Mouse (Mus musculus): ENCODE measurements around the gene Psmb6. TPM values are rescaled to one million over a fixed set of nuclear protein-coding genes. Genes with fewer than 3 reads are reported as not detected.
"Not testable (repeated sequence)": the region's sequence is repeated elsewhere in the genome, so short reads cannot be mapped to it uniquely, and the experiment has no call there.

The Psmb6 gene
- polyA plus RNA-seq, 1 experiment, result 27.3 TPM

DNA sequence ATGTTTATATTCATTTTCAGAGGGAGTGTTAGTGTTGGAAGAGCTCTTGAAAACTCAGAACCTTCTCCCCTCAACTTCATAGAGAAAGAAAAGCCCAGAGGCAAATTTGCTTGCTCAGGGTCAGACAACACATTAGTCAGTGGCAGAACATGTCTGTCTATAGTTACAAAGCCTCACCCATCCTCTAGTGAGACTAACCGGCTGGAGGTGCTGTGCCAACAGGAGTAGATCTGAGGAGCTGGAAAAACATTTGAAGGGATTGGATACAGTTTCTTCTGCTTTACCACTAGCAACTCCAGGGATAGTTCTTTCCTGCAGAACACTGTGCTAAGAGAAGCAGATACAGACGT is 36.7 kb downstream of the Psmb6 start:
- Histone ChIP-seq H3K4me1 (ENCODE audit: control insufficient read depth) (peaks cover 40% of the 10 kb centered on the region), H3K4me3 (replicated peaks) (peak overlapping the region; percentile 85)
- no peak for TF ChIP-seq GATA1 (IDR thresholded peaks at IDR 0.05; ENCODE audit: low read length)
- TF ChIP-seq TAL1 (IDR thresholded peaks at IDR 0.05; ENCODE audit: low read length), result no peak

DNA sequence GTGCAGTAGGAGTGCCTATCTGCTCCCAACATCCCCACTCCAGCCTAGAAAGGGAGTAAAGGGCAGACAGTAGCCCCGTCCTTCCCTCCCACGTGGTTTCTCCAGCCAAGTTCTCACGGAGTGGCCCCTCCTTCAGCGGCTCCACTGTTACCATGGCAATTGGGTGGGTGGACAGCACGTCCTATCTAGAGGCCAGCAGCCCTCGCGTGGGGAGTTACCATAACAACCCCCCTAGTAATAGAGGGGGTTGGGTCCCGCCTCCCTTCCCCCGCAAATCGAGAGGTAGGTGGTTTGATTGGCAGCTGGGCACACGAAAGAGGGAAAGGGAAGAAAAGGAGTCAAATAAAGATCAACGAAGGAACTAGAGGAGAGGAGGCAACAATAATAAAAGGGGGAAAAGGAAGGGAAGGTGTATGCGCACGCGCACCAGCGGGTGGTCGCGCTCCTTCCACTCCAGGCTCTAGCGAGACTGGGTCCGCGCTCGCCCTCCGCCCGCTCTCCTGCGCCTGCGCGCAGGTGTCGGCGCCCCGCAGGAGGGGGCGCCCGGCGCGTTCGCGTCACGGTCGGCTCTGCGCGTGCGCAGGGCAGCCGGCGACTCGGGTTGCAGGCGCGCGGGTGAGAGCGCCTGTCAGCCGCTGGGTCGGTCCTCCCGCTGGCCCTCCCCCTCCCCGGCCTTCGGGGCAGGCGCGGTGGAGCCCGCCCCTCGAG is 37.3 kb downstream of the Psmb6 start, which contains the start of gene Mink1:
Gene Mink1 (plus strand): TSS at position 595 of the 708 bp plus-strand sequence.
- TF ChIP-seq GATA1 (IDR thresholded peaks at IDR 0.05; ENCODE audit: low read length), result no peak
- TF ChIP-seq TAL1 (IDR thresholded peaks at IDR 0.05; ENCODE audit: low read length), result no peak
- H3K9me3 ChIP-seq (ENCODE audit: control insufficient read depth, low read length), result no peaks in the 10 kb centered on the region
- peaks cover 5% of the 10 kb centered on the region for H3K36me3 ChIP-seq (ENCODE audit: control insufficient read depth)
- peaks cover 42% of the 10 kb centered on the region for H3K4me1 ChIP-seq (ENCODE audit: control insufficient read depth)
- peak within 1 kb of the TSS; percentile 85 for H3K4me3 ChIP-seq (replicated peaks)
- no peaks in the 10 kb centered on the region for H3K27me3 ChIP-seq (ENCODE audit: control insufficient read depth)

More for the DNA sequence above, 36.7 kb downstream of the Psmb6 start:
- peaks cover under 1% of the 10 kb centered on the region for H3K36me3 ChIP-seq (ENCODE audit: control insufficient read depth)
- no peaks in the 10 kb centered on the region for H3K9me3 ChIP-seq (ENCODE audit: control insufficient read depth, low read length)
- H3K27me3 ChIP-seq (ENCODE audit: control insufficient read depth), result no peaks in the 10 kb centered on the region

DNA sequence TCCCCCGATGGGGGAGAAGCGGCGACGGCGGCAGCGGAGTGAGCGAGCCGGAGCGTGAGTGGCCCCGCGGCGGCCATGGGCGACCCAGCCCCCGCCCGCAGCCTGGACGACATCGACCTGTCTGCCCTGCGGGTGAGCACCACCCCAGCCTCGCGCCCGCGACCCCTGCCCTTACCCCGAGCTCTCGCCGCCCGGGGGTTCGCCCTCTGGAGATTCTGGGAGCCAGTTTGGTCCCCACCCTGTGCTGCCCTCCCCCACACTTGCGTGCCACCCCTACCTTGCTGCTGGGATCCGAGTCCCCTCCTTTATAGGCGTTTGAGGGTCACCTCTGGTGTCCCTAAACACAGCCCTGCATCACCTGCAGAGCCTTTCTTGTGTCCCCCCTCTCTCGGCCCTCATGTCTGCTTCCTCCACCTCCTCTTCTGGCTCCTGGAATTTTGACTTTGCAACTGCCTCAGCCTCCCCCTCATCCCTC is 37.9 kb downstream of the Psmb6 start:
- no peak for TF ChIP-seq TAL1 (IDR thresholded peaks at IDR 0.05; ENCODE audit: low read length)
- TF ChIP-seq GATA1 (IDR thresholded peaks at IDR 0.05; ENCODE audit: low read length), result no peak
- peaks cover 9% of the 10 kb centered on the region for H3K36me3 ChIP-seq (ENCODE audit: control insufficient read depth)
- H3K27me3 ChIP-seq (ENCODE audit: control insufficient read depth), result no peaks in the 10 kb centered on the region
- H3K9me3 ChIP-seq (ENCODE audit: control insufficient read depth, low read length), result no peaks in the 10 kb centered on the region
- H3K4me3 ChIP-seq (replicated peaks), result peak overlapping the region; percentile 85
- peaks cover 42% of the 10 kb centered on the region for H3K4me1 ChIP-seq (ENCODE audit: control insufficient read depth)

DNA sequence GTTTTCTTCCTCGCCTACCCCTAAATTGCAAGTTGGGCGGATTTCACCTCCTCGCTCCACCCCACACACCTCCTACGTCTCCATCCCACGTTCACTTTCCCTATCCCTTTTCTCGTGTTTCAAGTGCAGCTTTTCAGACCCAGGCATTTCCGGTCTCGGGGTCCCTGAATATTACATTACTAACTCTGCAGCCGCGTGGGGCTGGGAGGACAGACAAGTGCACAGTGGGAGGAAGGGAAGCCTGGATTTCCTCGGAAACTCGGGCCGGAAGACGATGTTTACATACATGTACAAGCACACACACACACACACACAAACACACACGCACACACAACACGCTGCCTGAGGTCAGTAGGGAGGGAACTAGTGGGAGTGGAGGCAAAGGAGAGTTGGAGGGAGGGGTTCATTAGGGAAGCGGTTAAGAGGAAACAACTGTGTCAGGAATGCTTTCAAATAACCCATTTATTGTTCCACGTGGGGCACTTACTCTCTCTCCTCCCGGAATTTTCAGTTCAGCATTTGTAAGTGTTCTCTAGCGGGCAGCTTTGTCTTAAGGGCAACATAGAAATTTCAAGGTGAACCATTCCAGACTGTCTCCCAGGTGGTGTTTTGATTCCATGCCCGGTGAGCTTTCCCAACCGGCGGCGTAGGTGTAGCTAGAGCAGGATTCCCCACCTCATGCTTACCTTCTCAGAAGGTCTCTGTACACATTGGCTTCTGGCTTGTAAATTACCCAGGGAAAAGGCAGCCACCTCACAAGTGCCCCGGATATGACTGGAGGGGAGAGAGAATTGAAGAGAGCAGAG is 38.5 kb downstream of the Psmb6 start:
- TF ChIP-seq TAL1 (IDR thresholded peaks at IDR 0.05; ENCODE audit: low read length) (no peak), GATA1 (IDR thresholded peaks at IDR 0.05; ENCODE audit: low read length) (no peak)
- peaks cover 13% of the 10 kb centered on the region for H3K36me3 ChIP-seq (ENCODE audit: control insufficient read depth)
- H3K9me3 ChIP-seq (ENCODE audit: control insufficient read depth, low read length), result no peaks in the 10 kb centered on the region
- H3K27me3 ChIP-seq (ENCODE audit: control insufficient read depth), result no peaks in the 10 kb centered on the region
- peak overlapping the region; percentile 85 for H3K4me3 ChIP-seq (replicated peaks)
- H3K4me1 ChIP-seq (ENCODE audit: control insufficient read depth), result peaks cover 44% of the 10 kb centered on the region

DNA sequence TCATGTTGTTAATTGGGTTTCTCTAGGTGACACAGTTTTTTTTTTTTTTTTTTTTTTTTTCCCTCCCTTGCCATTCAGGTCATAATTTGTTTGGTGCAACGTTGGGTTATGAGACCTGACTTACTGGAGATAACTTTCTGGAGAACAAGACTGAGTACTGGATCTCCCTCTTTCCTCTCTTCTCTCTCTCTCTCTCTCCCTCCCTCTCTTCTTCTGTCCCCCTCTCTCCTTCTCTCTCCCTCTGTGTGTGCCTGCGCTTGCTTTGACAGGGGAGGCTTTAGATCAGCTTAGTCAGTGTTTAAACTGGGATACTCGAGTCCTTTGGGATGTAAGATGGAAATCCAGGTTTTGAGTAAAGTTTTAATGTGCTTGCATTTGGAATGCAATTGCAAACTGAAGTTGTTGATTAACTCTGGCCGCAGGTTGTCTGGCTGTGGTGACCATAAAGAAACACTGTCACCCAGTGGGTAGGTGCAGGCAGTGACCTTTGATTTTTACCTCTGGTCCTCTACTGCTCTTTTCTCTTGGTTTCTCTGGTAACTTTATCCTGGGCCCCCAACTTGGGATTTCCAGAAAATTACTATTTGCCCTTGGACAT is 39.2 kb downstream of the Psmb6 start:
- Histone ChIP-seq H3K27me3 (ENCODE audit: control insufficient read depth) (no peaks in the 10 kb centered on the region), H3K9me3 (ENCODE audit: control insufficient read depth, low read length) (no peaks in the 10 kb centered on the region), H3K36me3 (ENCODE audit: control insufficient read depth) (peaks cover 13% of the 10 kb centered on the region), H3K4me1 (ENCODE audit: control insufficient read depth) (peaks cover 46% of the 10 kb centered on the region), H3K4me3 (replicated peaks) (peak overlapping the region; percentile 85)
- TF ChIP-seq GATA1 (IDR thresholded peaks at IDR 0.05; ENCODE audit: low read length), result no peak
- TF ChIP-seq TAL1 (IDR thresholded peaks at IDR 0.05; ENCODE audit: low read length), result no peak

DNA sequence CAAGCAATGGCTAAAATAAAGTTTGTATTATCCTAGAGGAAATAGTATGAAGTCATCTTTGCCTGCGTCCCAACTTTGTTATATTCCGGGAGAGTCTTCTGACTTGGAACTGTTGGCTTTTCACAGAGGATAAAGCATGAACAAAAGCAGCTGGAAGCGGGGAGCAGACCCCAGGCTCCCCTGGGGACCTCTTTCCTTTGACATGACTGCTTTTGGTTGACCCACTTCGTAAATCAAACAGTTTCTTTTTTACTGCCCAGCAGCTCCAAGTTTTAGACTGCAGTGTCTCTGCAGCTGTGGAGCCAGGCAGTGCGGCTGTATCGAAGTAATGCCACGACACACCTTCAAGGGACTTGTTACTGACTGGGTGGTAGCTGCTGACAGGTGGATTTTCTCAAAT is 41.4 kb downstream of the Psmb6 start:
- no peaks in the 10 kb centered on the region for H3K27me3 ChIP-seq (ENCODE audit: control insufficient read depth)
- no peaks in the 10 kb centered on the region for H3K9me3 ChIP-seq (ENCODE audit: control insufficient read depth, low read length)
- H3K36me3 ChIP-seq (ENCODE audit: control insufficient read depth), result peaks cover 13% of the 10 kb centered on the region
- peaks cover 66% of the 10 kb centered on the region for H3K4me1 ChIP-seq (ENCODE audit: control insufficient read depth)
- H3K4me3 ChIP-seq (replicated peaks), result no peak overlapping the region
- TF ChIP-seq TAL1 (IDR thresholded peaks at IDR 0.05; ENCODE audit: low read length), result no peak
- TF ChIP-seq GATA1 (IDR thresholded peaks at IDR 0.05; ENCODE audit: low read length), result no peak

DNA sequence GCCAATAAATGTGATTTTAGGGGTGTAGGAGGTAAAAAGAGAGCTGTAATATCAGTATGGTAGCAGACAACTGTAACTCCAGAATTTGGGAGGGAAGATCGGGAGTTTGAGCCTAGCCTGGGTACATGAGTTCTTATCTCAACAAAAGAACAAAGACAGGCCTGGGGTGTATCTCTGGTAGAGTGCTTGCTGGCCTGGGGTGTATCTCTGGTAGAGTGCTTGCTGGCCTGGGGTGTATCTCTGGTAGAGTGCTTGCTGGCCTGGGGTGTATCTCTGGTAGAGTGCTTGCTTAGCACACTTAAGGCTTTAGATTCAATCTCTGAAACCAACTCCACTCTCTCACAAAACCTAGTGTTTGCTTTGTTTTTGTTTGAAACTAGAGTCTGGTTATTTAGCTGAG is 45.4 kb downstream of the Psmb6 start:
- peaks cover 13% of the 10 kb centered on the region for H3K36me3 ChIP-seq (ENCODE audit: control insufficient read depth)

DNA sequence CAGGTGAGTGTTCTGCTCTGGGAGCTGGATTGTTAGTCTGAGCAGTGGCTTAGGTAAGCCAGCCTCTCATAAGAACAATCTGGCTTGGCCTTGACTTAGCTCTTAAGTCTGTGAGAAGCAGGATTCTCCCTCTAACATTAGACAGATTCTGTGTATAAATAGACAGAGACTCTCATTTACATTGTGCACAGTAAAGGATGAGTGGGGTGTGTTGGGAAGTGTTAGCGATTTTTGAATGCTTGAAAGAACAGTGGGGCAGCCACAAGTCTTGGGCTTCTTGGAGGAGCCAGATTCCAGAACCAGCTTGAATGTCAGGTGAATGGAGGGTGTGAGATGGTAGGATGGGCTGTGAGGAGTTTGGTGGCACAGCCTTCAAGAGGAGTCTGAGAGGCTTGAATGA is 46.5 kb downstream of the Psmb6 start:
- H3K27me3 ChIP-seq (ENCODE audit: control insufficient read depth), result no peaks in the 10 kb centered on the region
- peaks cover 13% of the 10 kb centered on the region for H3K36me3 ChIP-seq (ENCODE audit: control insufficient read depth)
- no peaks in the 10 kb centered on the region for H3K9me3 ChIP-seq (ENCODE audit: control insufficient read depth, low read length)
- no peak for TF ChIP-seq TAL1 (IDR thresholded peaks at IDR 0.05; ENCODE audit: low read length)
- TF ChIP-seq GATA1 (IDR thresholded peaks at IDR 0.05; ENCODE audit: low read length), result no peak
- H3K4me1 ChIP-seq (ENCODE audit: control insufficient read depth), result peaks cover 48% of the 10 kb centered on the region
- no peak overlapping the region for H3K4me3 ChIP-seq (replicated peaks)

More for the DNA sequence above, 45.4 kb downstream of the Psmb6 start:
- H3K4me3 ChIP-seq (replicated peaks); H3K9me3 ChIP-seq (ENCODE audit: control insufficient read depth, low read length); H3K27me3 ChIP-seq (ENCODE audit: control insufficient read depth): not testable (repeated sequence)
- H3K4me1 ChIP-seq (ENCODE audit: control insufficient read depth), result peaks cover 48% of the 10 kb centered on the region

DNA sequence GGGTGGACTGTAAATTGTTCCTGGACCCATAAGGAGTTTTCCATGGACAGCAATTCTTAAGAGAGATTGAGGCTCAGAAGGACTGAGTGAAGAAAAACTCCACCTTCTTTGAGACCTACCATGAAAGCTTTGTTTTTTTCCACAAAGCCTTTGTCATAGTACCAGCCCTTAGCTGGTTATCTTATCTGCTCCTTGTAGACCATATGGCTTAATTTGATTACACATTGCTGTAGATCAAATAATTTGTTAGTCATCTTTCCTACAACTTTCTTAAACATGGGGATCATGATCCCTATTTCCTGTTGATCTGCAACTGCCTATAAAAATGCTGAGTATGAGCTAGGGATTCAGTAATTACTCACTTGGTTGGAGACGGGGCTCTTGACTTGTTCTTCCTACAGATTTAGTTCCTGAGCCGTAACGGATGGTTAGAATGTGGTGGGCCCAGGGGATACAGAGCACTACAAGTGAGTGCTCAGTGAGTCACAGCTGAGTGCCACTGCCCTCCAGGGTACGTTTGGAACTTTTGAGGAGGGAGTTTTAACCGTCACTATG is 47.3 kb downstream of the Psmb6 start:
- Histone ChIP-seq H3K27me3 (ENCODE audit: control insufficient read depth) (no peaks in the 10 kb centered on the region), H3K4me1 (ENCODE audit: control insufficient read depth) (peaks cover 48% of the 10 kb centered on the region), H3K4me3 (replicated peaks) (no peak overlapping the region), H3K9me3 (ENCODE audit: control insufficient read depth, low read length) (no peaks in the 10 kb centered on the region), H3K36me3 (ENCODE audit: control insufficient read depth) (peaks cover 8% of the 10 kb centered on the region)
- no peak for TF ChIP-seq TAL1 (IDR thresholded peaks at IDR 0.05; ENCODE audit: low read length)
- no peak for TF ChIP-seq GATA1 (IDR thresholded peaks at IDR 0.05; ENCODE audit: low read length)
